Mouse (Mus musculus) cerebellum, adult 2 months (tissue): ENCODE results near the gene Slc45a1.

ENCODE experiments used
- CTCF ChIP-seq: fragments of 200-500 bp; IDR thresholded peaks from 2 replicates; pipeline ENCODE4 v1.5.1; 2011; ENCODE audit warnings: low read depth, mild to moderate bottlenecking, control low read depth, low read length, moderate library complexity, borderline replicate concordance; ENCODE audit not compliant: insufficient read depth
- POLR2A ChIP-seq: fragments of 200-500 bp; IDR thresholded peaks from 2 replicates; pipeline ENCODE4 v1.6.1; 2011; ENCODE audit warnings: low read length, control low read depth, borderline replicate concordance; ENCODE audit not compliant: insufficient read depth

DNA sequence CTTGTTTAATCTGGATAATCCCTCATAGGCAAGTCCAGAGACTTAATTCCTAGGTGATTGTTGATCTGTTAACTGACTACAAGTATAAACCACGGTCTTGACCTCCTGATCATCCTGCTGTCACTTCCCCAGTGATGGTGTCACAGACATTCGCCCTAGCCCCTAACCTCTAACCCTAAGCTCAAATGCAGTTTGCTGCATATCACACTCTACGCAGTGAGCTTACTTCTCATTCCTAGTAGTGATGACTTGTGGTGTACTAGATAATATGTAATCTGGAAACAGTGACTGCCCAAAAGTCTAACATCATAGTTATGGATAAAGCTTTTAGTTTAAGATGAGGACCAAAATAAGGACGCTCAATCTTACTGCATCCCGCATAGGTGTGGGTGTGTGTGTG lies 65.7 kb downstream of the Slc45a1 start:
- TF ChIP-seq CTCF: no peak
- no peak for TF ChIP-seq POLR2A
